Mouse (Mus musculus) thymus, adult 2 months (tissue): ENCODE data around the gene Fundc2. TPM values are rescaled to one million over a fixed set of nuclear protein-coding genes. Genes with fewer than 3 reads are reported as not detected.

Experiments used
- DNase-seq: peaks from one replicate; pipeline ENCODE4 v3.0.0; 2021
- H3K27ac ChIP-seq: fragments of 200-500 bp; 2 replicates; pipeline ENCODE4 v1.5.1; 2012; ENCODE audit warnings: low read length, control low read depth; ENCODE audit not compliant: control insufficient read depth, insufficient read depth
- H3K27me3 ChIP-seq: fragments of 200-500 bp; 2 replicates; pipeline ENCODE4 v1.6.1; 2012; ENCODE audit warnings: mild to moderate bottlenecking, low read length, moderate library complexity, mixed read lengths; ENCODE audit not compliant: control insufficient read depth, insufficient read depth
- H3K36me3 ChIP-seq: fragments of 200-500 bp; 2 replicates; pipeline ENCODE4 v1.6.1; 2012; ENCODE audit warnings: mild to moderate bottlenecking, low read length, moderate library complexity; ENCODE audit not compliant: control insufficient read depth, insufficient read depth
- H3K4me1 ChIP-seq: fragments of 200-500 bp; replicated peaks from 2 replicates; pipeline ENCODE4 v1.6.1; 2012; ENCODE audit warnings: low read length; ENCODE audit not compliant: control insufficient read depth, insufficient read depth
- H3K4me3 ChIP-seq: fragments of 200-500 bp; 2 replicates; pipeline ENCODE4 v1.5.1; 2012; ENCODE audit warnings: mild to moderate bottlenecking, low read length, control low read depth, moderate library complexity; ENCODE audit not compliant: control insufficient read depth, insufficient read depth
- CTCF ChIP-seq: fragments of 200-500 bp; IDR thresholded peaks from 2 replicates; pipeline ENCODE4 v1.5.1; 2012; ENCODE audit warnings: mild to moderate bottlenecking, control low read depth, low read length, moderate library complexity, borderline replicate concordance; ENCODE audit not compliant: control insufficient read depth, poor library complexity, insufficient read depth; ENCODE audit errors: extremely low read depth
- POLR2A ChIP-seq: fragments of 200-500 bp; IDR thresholded peaks from 2 replicates; pipeline ENCODE4 v1.6.1; 2012; ENCODE audit warnings: mild to moderate bottlenecking, low read length, control low read depth, moderate library complexity; ENCODE audit not compliant: control insufficient read depth, poor library complexity, insufficient read depth; ENCODE audit errors: extremely low read depth
- WGBS: fragments of 180-500 bp; shearing (Covaris S2); methylation state at CpG from one replicate; pipeline ENCODE4 v1.1.7; 2018; 5-methylcytosine and 5-hydroxymethylcytosine counted together
- polyA plus RNA-seq: library from polyadenylated mRNA; depleted of rRNA; stranded (reverse); fragments of >200 nt; gene quantifications from 2 replicates; pipeline ENCODE4 v1.2.3, GENCODE M21; 2012; rRNA removed

Fundc2 gene
- polyA plus RNA-seq, 1 experiment: 8.7 TPM

DNA sequence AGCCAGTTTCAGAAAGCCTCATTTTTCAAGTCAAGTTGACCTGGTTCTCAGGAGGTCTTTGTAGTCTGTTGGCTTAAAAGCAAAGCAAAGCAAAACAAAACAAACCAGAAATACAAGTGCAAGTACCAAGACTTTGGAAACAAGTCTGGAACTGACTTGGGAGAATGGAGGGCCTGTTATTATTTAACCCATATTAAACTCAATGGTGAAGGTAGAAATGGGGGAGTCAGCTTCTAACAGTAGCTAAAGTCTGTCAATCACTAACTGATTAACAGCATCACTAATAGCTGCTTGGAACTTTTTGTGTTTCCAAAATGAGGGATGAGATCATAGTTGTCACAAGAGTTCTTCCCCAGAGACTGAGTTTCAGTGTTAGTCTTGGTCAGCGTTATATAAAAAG, 17.3 kb downstream of the Fundc2 start:
- DNase-seq: no peak
- WGBS: 100% methylated on average over 1 of the region's 1 CpGs
- 0 out of 2 replicates have a peak, but pooled peaks cover under 1% of the 10 kb centered on the region for H3K36me3 ChIP-seq
- H3K4me3 ChIP-seq: no peak overlapping the region
- H3K27ac ChIP-seq: no peak overlapping the region
- H3K27me3 ChIP-seq: no peaks in the 10 kb centered on the region
- H3K4me1 ChIP-seq: no peaks in the 10 kb centered on the region
- TF ChIP-seq CTCF (no peak), POLR2A (no peak)

DNA sequence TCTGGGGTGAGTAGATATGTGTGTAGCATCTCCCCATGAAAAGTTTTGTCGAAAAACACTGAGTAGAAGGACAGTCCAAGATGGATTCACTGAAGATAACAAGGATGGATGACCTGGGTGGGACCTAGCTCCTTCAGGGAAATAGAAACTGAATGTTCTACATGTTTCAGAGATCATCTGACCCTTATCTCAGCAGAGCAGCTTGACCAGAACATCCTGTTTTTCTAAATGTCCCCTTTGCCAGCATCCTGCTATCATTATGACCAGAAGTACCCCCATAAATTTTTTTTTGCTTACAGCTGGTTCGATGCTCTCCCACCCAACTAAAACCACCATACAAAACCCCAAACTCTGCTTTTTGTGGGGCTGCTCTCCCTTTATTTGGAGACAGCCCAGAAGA, 20.5 kb downstream of the Fundc2 start:
- Histone ChIP-seq H3K27me3 (no peaks in the 10 kb centered on the region), H3K4me3 (no peak overlapping the region), H3K4me1 (no peaks in the 10 kb centered on the region), H3K27ac (no peak overlapping the region), H3K36me3 (no peaks in the 10 kb centered on the region)
- TF ChIP-seq POLR2A (no peak), CTCF (no peak)
- no peak for DNase-seq
- WGBS: 46% methylated on average over 2 of the region's 2 CpGs

DNA sequence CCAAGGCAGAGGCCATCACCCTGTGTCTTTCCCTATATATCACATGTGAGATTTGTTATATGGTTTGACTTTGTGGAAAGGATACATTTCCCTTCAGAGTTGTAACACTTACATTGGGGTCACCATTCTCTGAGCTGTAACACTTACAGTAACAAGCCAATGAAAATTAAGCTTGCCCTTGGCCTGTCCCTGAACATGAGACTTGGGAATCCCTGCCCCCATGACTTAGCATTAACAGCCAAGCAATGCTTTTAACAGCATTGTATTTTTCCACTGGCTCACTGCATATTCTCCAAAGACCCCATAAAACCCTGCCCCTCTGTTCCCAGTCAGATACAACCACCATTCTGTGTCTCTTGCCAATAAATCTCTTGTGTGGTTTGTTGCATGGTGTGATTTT, 21.2 kb downstream of the Fundc2 start:
- no peaks in the 10 kb centered on the region for H3K36me3 ChIP-seq
- H3K4me1 ChIP-seq: no peaks in the 10 kb centered on the region
- H3K27me3 ChIP-seq: no peaks in the 10 kb centered on the region
- TF ChIP-seq CTCF (no peak), POLR2A (no peak)
- DNase-seq: no peak
- H3K27ac ChIP-seq: no peak overlapping the region
- H3K4me3 ChIP-seq: no peak overlapping the region

DNA sequence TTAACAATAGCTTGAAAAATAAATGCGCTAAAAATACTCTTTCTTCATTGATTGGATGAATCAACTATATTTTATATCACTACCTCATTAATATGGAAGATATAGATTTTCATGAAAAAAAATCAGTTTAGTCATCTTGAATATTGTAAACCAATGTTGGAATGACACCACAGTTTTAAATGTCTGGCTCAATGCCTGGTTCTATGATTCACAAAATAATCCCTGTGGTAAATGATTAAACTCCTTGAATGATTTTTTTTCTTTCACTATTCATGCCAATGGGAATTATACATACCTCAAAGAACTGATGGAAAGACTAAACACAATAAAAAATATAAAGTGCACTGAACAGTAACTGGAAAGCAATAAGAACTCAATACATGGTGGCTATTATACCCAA, 27.5 kb downstream of the Fundc2 start:
- Histone ChIP-seq H3K27ac (no peak overlapping the region), H3K27me3 (no peaks in the 10 kb centered on the region), H3K4me1 (no peaks in the 10 kb centered on the region), H3K36me3 (no peaks in the 10 kb centered on the region), H3K4me3 (no peak overlapping the region)
- no peak for DNase-seq
- 97% methylated on average over 1 of the region's 1 CpGs for WGBS
- no peak for TF ChIP-seq CTCF
- TF ChIP-seq POLR2A: no peak

DNA sequence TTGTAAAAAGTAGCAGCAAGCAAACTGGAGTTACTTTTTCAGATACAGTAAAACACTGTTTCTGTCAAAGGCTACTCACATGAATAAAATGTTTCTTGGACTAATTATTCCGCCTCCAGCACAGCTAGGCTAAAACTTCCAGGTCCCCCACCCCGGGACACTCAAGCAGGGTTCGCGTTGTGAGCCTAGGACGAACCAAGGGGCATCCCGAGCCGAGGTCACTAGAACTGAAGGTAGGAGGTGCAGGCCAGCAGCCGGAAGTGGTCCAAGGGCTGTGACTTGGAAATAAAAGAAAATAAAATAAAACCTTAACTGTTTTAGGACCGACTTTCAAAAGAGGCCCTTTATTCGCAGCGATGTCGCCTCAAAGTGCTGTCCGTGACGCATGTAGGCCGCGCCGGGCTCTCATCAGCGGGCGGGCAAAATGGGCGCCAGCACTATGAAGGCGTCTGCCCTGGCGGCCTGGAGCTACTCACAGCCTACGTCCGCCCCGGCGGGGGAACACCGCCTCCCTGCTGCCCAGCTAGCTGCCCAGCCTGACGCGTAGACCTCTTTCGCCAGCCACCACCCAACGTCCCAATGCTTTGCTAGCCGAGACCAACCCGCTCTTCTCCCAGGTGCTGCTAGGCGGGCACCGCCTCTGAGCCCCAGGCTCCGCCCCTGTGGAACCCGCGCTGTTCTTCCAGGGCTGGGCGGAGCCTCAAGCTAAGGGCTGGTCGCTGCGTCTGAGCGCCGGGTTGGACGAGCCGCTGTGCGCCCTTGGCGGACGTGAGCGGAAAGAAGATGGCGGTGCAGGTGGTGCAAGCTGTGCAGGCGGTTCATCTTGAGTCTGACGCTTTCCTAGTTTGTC, 34.0 kb downstream of the Fundc2 start, which contains the start of the genes Cmc4, Mtcp1 and Brcc3:
Gene Cmc4 (minus strand): TSS at position 649 of the 850 bp plus-strand sequence.
Gene Mtcp1 (minus strand): TSS at position 653 of the 850 bp plus-strand sequence.
Gene Brcc3 (plus strand): TSS at position 693 of the 850 bp plus-strand sequence.
- H3K4me1 ChIP-seq: no peaks in the 10 kb centered on the region
- no peaks in the 10 kb centered on the region for H3K36me3 ChIP-seq
- H3K4me3 ChIP-seq: peak within 1 kb of the TSS; percentile 97
- WGBS: under 1% methylated on average over 50 of the region's 52 CpGs
- TF ChIP-seq POLR2A: 0 out of 2 replicates have a peak, but pooled peaks have one; percentile 41
- no peak for TF ChIP-seq CTCF
- H3K27ac ChIP-seq: peak within 1 kb of the TSS; percentile 64; the same call in 1 of the 2 replicates
- H3K27me3 ChIP-seq: no peaks in the 10 kb centered on the region
- peak; percentile 85 for DNase-seq

Other genes with a start within 250 kb of the Fundc2 start
- gene Smim9, start 218.6 kb upstream of the Fundc2 start, polyA plus RNA-seq: not detected in 2 replicates
- gene F8, start 216 bp downstream of the Fundc2 start, polyA plus RNA-seq: 0.17 and 0.31 TPM in 2 replicates
- 4.3 and 5.6 TPM in 2 replicates for gene Cmc4, start 34.2 kb downstream of the Fundc2 start, polyA plus RNA-seq
- 9.1 and 10.7 TPM in 2 replicates for gene Mtcp1, start 34.2 kb downstream of the Fundc2 start, polyA plus RNA-seq
- 10.7 and 15.0 TPM in 2 replicates for gene Brcc3, start 34.2 kb downstream of the Fundc2 start, polyA plus RNA-seq
- 4.1 and 5.7 TPM in 2 replicates for gene Vbp1, start 131.9 kb downstream of the Fundc2 start, polyA plus RNA-seq
- gene Rab39b, start 195.8 kb downstream of the Fundc2 start, polyA plus RNA-seq: 0.11 and 0.14 TPM in 2 replicates